Mouse (Mus musculus) heart, postnatal 4 days (tissue): ENCODE results near the gene P2rx7. TPM values are rescaled to one million over a fixed set of nuclear protein-coding genes. Genes with fewer than 3 reads are reported as not detected.
A peak's percentile ranks its signal among the peaks of the same experiment; 100 is the strongest.

Experiments used
- DNase-seq: peaks from one replicate; pipeline ENCODE4 v3.0.0; 2021
- total RNA-seq, 2 experiments: library from RNA; stranded (reverse); gene quantifications; 2 replicates each; pipeline ENCODE4 v1.2.3; 2021

P2rx7 gene
- total RNA-seq, 2 experiments from 2014 or later: 3.1 to 3.5 TPM

- DNase-seq: no peak
Measured at GRCm38 (mm10) chr5:122693431-122694207, 49.9 kb downstream of the P2rx7 start.

GRCm38 (mm10) chr5:122695516-122695915, 51.8 kb downstream of the P2rx7 start:
- DNase-seq: no peak

GRCm38 (mm10) chr5:122698041-122698700, 54.5 kb downstream of the P2rx7 start:
- no peak for DNase-seq

GRCm38 (mm10) chr5:122698701-122699060, 55.0 kb downstream of the P2rx7 start:
- DNase-seq: no peak

GRCm38 (mm10) chr5:122700109-122700836, 56.6 kb downstream of the P2rx7 start:
- DNase-seq: no peak

- no peak for DNase-seq
Measured at GRCm38 (mm10) chr5:122700837-122701212, 57.1 kb downstream of the P2rx7 start.

- DNase-seq: no peak
Measured at GRCm38 (mm10) chr5:122702156-122702555, 58.4 kb downstream of the P2rx7 start.

- no peak for DNase-seq
Measured at GRCm38 (mm10) chr5:122703574-122703973, 59.9 kb downstream of the P2rx7 start.

GRCm38 (mm10) chr5:122704571-122704970, 60.9 kb downstream of the P2rx7 start:
- no peak for DNase-seq

GRCm38 (mm10) chr5:122705174-122705573, 61.5 kb downstream of the P2rx7 start:
- DNase-seq: no peak

GRCm38 (mm10) chr5:122706917-122707275, 63.2 kb downstream of the P2rx7 start:
- no peak for DNase-seq

GRCm38 (mm10) chr5:122707276-122708181, 63.8 kb downstream of the P2rx7 start, which contains the start of gene P2rx4:
TSS of gene P2rx4 (plus strand) at chr5:122707544.
- DNase-seq: peak; percentile 87

GRCm38 (mm10) chr5:122708819-122709218, 65.1 kb downstream of the P2rx7 start:
- DNase-seq: no peak

GRCm38 (mm10) chr5:122715723-122716122, 72.0 kb downstream of the P2rx7 start:
- DNase-seq: no peak

GRCm38 (mm10) chr5:122716793-122717192, 73.1 kb downstream of the P2rx7 start:
- DNase-seq: no peak

- no peak for DNase-seq
Measured at GRCm38 (mm10) chr5:122718400-122718799, 74.7 kb downstream of the P2rx7 start.

GRCm38 (mm10) chr5:122719168-122719567, 75.5 kb downstream of the P2rx7 start:
- DNase-seq: no peak

GRCm38 (mm10) chr5:122725453-122725852, 81.7 kb downstream of the P2rx7 start:
- DNase-seq: no peak

- DNase-seq: peak; percentile 82
Measured at GRCm38 (mm10) chr5:122726068-122726467, 82.4 kb downstream of the P2rx7 start.

GRCm38 (mm10) chr5:122726595-122726994, 82.9 kb downstream of the P2rx7 start:
- no peak for DNase-seq

GRCm38 (mm10) chr5:122727096-122727495, 83.4 kb downstream of the P2rx7 start:
- no peak for DNase-seq

GRCm38 (mm10) chr5:122730776-122731175, 87.1 kb downstream of the P2rx7 start:
- DNase-seq: no peak
